Mouse (Mus musculus): ENCODE results near the gene Txlna.

DNA sequence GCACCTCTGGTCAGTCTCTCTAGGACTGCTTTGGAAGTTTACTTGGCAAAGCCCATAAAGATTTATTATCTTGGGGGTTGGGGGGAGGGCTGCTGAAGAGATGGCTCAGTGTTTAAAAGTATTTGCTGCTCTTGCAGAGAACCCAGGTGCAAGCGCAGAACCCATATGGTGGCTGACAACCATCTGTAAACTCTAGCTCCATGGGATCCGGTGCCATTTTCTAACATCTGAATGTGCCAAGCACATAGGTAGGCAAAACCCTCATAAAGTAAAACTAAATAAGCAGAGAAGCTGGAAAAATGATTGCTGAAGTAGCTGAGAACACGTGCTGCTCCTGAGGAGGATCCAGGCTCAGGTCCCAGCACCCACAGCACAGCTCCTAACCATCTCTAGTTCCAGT lies 20.7 kb upstream of the Txlna start:
- TF ChIP-seq CTCF (IDR thresholded peaks at IDR 0.05), result no peak
- TF ChIP-seq EP300 (IDR thresholded peaks at IDR 0.05), result no peak
